Mouse (Mus musculus) mammary gland, adult 2 months (tissue): Measurements from ENCODE around the gene Fxn. TPM values are rescaled to one million over a fixed set of nuclear protein-coding genes. Genes with fewer than 3 reads are reported as not detected.

Experiments used
- polyA plus RNA-seq: library from polyadenylated mRNA; depleted of rRNA; stranded (reverse); fragments of >200 nt; gene quantifications from 2 replicates; pipeline ENCODE4 v1.2.3, GENCODE M21; 2012; ENCODE audit warnings: low replicate concordance; rRNA removed

Gene Fxn
- polyA plus RNA-seq, result 12.5 and 13.6 TPM in 2 replicates

DNA sequence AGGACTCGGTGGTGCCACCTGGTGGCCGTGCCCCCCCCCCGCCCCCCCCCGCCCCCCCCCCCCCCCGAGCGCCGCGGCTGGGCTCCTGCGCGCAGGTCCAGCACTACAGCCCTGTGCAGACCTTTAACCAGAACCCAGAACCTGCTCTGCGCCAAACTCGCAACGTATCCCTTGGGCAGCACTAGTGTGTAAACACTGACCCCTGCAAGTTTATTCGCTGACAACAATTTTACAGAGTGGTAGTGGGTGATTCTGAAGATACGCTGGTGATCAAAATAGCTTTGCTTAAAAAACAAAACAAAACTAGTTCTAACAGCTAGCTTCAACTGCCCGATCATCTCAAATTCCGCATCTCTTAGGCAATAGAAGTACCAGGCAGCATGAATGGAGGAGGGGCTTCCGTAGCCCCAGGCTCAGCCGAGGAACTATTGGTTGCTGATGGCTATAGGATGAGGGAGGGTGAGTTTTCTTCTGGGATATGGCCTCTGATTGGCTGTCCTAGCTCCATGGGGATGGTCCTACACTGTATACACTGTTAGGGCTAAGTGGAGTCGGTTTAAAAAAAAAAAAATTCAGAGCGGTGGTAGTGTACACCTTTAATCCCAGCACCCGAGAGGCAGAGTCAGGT is at the start of gene Fxn:
TSS of gene Fxn (minus strand) at position 5 of the 628 bp plus-strand sequence.

DNA sequence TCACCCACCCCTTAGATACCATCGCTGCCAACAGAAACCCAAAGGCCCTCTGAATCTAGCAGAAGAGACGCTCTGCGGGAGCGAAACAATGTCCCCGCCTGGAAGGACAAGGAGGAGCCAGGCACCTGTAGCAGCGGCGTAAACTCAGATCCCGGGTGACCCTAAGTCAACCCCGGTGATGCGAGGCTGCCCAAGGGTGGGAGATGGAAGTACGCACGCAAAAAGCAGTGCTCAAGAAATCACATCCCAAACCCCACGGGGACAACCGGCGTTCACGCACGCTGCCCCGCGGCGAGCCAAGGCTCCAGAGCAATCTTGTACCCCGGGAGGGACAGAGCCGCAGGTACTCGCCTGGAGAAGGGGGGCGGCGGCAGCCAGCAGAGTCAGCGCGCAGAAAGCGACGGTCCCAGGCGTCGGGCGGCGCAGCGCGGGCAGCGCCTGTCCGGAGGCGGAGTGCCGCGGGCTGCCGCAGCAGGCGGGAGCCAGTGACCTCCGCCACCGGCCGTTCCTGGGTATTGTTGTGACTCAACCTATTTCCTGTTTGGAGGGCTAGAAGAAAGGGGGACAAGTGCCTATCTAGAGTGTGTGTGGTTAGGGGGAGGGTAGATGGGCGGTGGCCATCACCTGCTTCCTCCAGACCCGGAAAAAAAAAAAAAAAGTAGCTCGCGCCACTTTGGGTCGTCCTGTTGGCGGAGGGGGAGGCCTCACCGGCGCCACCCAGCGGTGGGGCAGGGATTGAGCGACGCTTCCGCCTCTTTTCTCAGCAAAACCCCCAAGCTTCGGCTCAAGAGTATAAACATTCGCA is 55.7 kb downstream of the Fxn start, which contains the start of gene Tjp2:
TSS of gene Tjp2 (minus strand) at position 531 of the 805 bp plus-strand sequence.

Other genes starting within 250 kb of the Fxn start
- gene Fam189a2, start 249.6 kb downstream of the Fxn start, polyA plus RNA-seq, result 7.8 and 15.5 TPM in 2 replicates
- 8.4 and 12.4 TPM in 2 replicates for gene Tjp2, start 55.6 kb downstream of the Fxn start, polyA plus RNA-seq
- gene Fam122a, start 196.8 kb upstream of the Fxn start, polyA plus RNA-seq, result 25.8 and 43.6 TPM in 2 replicates